Mouse (Mus musculus) MEL (cell line): ENCODE data around the gene Lin7c.

Experiments
- CHD2 ChIP-seq: IDR thresholded peaks from 2 replicates; pipeline ENCODE4 v1.6.1; 2011; ENCODE audit warnings: low read length, improper control_type of control experiment
- CTCF ChIP-seq, 3 experiments: IDR thresholded peaks in 2 of 3; conservative IDR thresholded peaks in 1 of 3; 2 replicates each; pipeline ENCODE4 v1.5.1; 2011 to 2012; ENCODE audit warnings: low read length in 3 of 3, low read depth in 2 of 3, mild to moderate bottlenecking in 2 of 3, improper control_type of control experiment in 1 of 3, inconsistent platforms in 1 of 3, mixed read lengths in 1 of 3, moderate library complexity in 1 of 3; ENCODE audit not compliant: control insufficient read depth in 1 of 3, insufficient read depth in 1 of 3, poor library complexity in 1 of 3, severe bottlenecking in 1 of 3
- EP300 ChIP-seq, 2 experiments: IDR thresholded peaks; 2 replicates each; pipeline ENCODE4 v1.6.1; 2011; ENCODE audit warnings: improper control_type of control experiment in 2 of 2, low read length in 2 of 2, low read depth in 1 of 2, mild to moderate bottlenecking in 1 of 2
- ETS1 ChIP-seq: IDR thresholded peaks from 2 replicates; pipeline ENCODE4 v1.6.1; 2012; ENCODE audit warnings: low read depth, mild to moderate bottlenecking, inconsistent platforms, low read length, improper control_type of control experiment, moderate library complexity
- GABPA ChIP-seq: IDR thresholded peaks from 2 replicates; pipeline ENCODE4 v1.6.1; 2012; ENCODE audit warnings: low read depth, mild to moderate bottlenecking, inconsistent platforms, low read length, improper control_type of control experiment, moderate library complexity
- GATA1 ChIP-seq: IDR thresholded peaks from 2 replicates; pipeline ENCODE4 v1.6.1; 2011; ENCODE audit warnings: low read depth, low read length, improper control_type of control experiment
- MAX ChIP-seq: IDR thresholded peaks from 2 replicates; pipeline ENCODE4 v1.6.1; 2011; ENCODE audit warnings: low read length, improper control_type of control experiment
- MAZ ChIP-seq: IDR thresholded peaks from 2 replicates; pipeline ENCODE4 v1.6.1; 2012; ENCODE audit warnings: low read depth, mild to moderate bottlenecking, inconsistent platforms, low read length, improper control_type of control experiment
- MEF2A ChIP-seq: IDR thresholded peaks from 2 replicates; pipeline ENCODE4 v1.6.1; 2014; ENCODE audit warnings: low read depth, mild to moderate bottlenecking, inconsistent platforms, low read length, improper control_type of control experiment; ENCODE audit not compliant: poor library complexity, insufficient replicate concordance, severe bottlenecking; ENCODE audit errors: extremely low read depth
- POLR2A ChIP-seq, 2 experiments: IDR thresholded peaks; 2 replicates each; pipeline ENCODE4 v1.6.1; 2011 to 2012; ENCODE audit warnings: low read length in 2 of 2, mild to moderate bottlenecking in 2 of 2, control low read depth in 1 of 2, improper control_type of control experiment in 1 of 2, low read depth in 1 of 2, moderate library complexity in 1 of 2; ENCODE audit not compliant: control insufficient read depth in 1 of 2, insufficient read depth in 1 of 2, poor library complexity in 1 of 2
- USF1 ChIP-seq: IDR thresholded peaks from 2 replicates; pipeline ENCODE4 v1.6.1; 2014; ENCODE audit warnings: low read depth, mild to moderate bottlenecking, inconsistent platforms, low read length, improper control_type of control experiment, moderate library complexity
- ZKSCAN1 ChIP-seq: IDR thresholded peaks from 2 replicates; pipeline ENCODE4 v1.6.1; 2012; ENCODE audit warnings: low read depth, mild to moderate bottlenecking, inconsistent platforms, low read length, improper control_type of control experiment, moderate library complexity

GRCm38 (mm10) chr2:109909122-109909521, 18.5 kb downstream of the Lin7c start:
- TF ChIP-seq CTCF (IDR thresholded peaks at IDR 0.05 in 2 of 3, conservative IDR thresholded peaks at IDR 0.05 in 1 of 3; ENCODE audit: control insufficient read depth in 1 of 3, insufficient read depth in 1 of 3, low read depth in 2 of 3, low read length in 3 of 3, poor library complexity in 1 of 3, severe bottlenecking in 1 of 3) (no peak), MAX (no peak), MAZ (no peak), CHD2 (no peak), POLR2A (IDR thresholded peaks at IDR 0.05; ENCODE audit: control insufficient read depth in 1 of 2, insufficient read depth in 1 of 2, low read depth in 1 of 2, low read length in 2 of 2, poor library complexity in 1 of 2) (no peak), ETS1 (no peak), ZKSCAN1 (no peak), GABPA (no peak), MEF2A (no peak), USF1 (no peak), EP300 (IDR thresholded peaks at IDR 0.05; ENCODE audit: low read depth in 1 of 2, low read length in 2 of 2) (no peak), GATA1 (no peak)
